Mouse (Mus musculus): ENCODE measurements around the gene Csta1.
A peak's percentile ranks its signal among the peaks of the same experiment; 100 is the strongest.

The Csta1 gene

DNA sequence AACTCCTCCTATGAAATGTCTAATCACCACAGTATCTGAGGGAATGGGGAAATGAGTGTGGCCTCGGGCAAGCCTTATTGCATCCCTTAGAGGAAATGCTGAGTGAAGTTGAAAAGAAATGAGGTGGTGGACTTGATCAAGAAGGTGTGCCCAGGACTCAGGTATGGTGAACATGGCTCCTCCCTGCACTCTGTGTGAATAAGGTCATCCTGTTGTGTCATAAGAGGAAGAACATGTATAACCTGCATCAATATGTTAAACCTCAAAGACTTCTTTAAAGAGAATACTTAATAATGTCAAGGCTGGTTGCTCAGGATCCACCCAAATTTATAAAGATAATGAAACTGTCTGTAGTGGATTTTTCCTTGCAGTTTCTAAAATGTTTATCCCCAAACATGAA lies at the start of gene Csta1:
Csta1 (minus strand) TSS at position 101 of the 400 bp plus-strand sequence.
- no peak for TF ChIP-seq GATA4 (IDR thresholded peaks at IDR 0.05; ENCODE audit: insufficient replicate concordance, low read length)

GRCm38 (mm10) chr16:36179910-36180309 lies 48.9 kb upstream of the Csta1 start:
- TF ChIP-seq GATA4 (IDR thresholded peaks at IDR 0.05; ENCODE audit: insufficient replicate concordance, low read length), result no peak

- TF ChIP-seq GATA4 (IDR thresholded peaks at IDR 0.05; ENCODE audit: insufficient replicate concordance, low read length), result no peak
Measured at GRCm38 (mm10) chr16:36176108-36176507, 45.1 kb upstream of the Csta1 start.

- no peak for TF ChIP-seq GATA4 (IDR thresholded peaks at IDR 0.05; ENCODE audit: insufficient replicate concordance, low read length)
Measured at GRCm38 (mm10) chr16:36156402-36156975, 25.4 kb upstream of the Csta1 start, which contains the start of gene Stfa2l1. Gene Stfa2l1, plus strand, starts transcription at chr16:36156811.

GRCm38 (mm10) chr16:36138201-36138600 lies 7.2 kb upstream of the Csta1 start:
- no peak for TF ChIP-seq GATA4 (IDR thresholded peaks at IDR 0.05; ENCODE audit: insufficient replicate concordance, low read length)

DNA sequence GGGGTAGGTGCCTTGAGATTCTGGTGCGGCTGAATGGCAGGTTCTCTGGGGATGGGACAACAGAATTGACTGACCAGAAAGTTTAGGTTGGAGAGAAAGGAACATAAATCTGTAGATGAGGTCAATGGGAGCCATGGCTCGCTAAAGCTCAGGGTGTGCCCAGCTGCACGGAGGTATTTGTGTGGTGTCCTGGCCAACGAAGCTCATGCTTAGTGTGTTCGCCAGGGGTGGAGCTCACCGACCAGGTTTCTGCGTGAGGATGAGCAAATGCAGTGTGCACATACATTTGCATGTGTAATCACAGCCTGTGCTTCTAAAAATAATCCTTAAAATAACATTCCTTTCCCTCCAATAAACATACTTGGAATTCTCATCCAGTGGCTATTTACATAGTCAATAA lies 2.9 kb downstream of the Csta1 start:
- TF ChIP-seq GATA4 (IDR thresholded peaks at IDR 0.05; ENCODE audit: insufficient replicate concordance, low read length), result no peak

DNA sequence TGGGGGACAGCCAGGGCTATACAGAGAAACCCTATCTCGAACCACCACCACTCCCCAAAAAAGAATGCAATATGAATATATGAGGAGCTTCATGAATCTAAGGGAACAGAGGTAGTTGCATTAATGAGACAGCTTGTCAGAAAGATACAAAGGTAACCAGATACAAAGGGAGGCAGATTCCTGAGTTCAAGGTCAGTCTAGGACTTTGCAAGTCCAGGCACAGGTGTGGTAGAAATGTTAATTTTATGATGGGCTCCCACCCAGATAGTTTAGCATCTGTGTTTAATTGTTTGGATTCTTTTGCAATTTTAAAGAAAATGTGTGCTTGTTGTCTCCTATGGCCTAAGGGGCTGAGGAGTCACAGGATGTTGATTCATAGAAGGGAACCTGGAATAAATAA lies 28.8 kb downstream of the Csta1 start:
- TF ChIP-seq GATA4 (IDR thresholded peaks at IDR 0.05; ENCODE audit: insufficient replicate concordance, low read length), result no peak

DNA sequence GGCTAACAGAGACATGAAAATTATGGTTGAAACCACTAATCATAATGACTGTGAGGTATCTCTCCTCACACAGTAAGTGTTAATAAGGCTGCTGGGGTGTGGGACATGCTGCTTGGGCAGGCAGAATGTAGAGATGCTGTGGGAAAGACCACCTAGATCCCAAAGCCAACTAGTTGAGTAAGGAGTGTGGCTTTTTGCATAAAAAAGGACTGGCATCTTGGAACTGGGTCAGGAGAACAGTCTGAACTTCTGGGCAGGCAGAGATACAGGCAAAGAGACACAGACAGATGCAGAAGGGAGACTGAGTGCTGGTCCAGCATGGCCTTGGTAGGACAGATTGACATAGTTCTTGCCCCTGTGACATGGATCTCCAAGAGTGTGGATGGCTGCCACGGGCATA lies 29.5 kb downstream of the Csta1 start:
- TF ChIP-seq GATA4 (IDR thresholded peaks at IDR 0.05; ENCODE audit: insufficient replicate concordance, low read length), result no peak

DNA sequence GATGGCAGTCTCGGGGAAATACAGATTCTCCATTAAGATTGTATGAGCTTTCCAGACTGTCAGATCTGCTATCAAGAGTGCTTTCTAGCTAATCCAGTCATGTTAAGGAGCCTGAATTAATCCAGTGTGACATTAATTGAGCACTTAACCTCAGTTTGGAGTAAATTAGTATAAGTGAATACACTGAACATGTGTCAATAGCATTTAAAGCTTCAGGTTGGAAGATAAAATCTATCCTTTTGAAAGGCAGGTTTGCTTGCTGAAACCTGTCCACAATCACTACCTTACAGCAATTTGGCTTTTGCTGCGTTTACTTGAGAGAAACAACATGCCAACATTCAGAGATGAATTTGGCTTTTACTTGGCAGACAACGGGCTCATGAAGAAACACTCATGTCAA lies 37.0 kb downstream of the Csta1 start:
- TF ChIP-seq GATA4 (IDR thresholded peaks at IDR 0.05; ENCODE audit: insufficient replicate concordance, low read length), result no peak

- no peak for TF ChIP-seq GATA4 (IDR thresholded peaks at IDR 0.05; ENCODE audit: insufficient replicate concordance, low read length)
Measured at GRCm38 (mm10) chr16:36090785-36091509, 40.1 kb downstream of the Csta1 start.

DNA sequence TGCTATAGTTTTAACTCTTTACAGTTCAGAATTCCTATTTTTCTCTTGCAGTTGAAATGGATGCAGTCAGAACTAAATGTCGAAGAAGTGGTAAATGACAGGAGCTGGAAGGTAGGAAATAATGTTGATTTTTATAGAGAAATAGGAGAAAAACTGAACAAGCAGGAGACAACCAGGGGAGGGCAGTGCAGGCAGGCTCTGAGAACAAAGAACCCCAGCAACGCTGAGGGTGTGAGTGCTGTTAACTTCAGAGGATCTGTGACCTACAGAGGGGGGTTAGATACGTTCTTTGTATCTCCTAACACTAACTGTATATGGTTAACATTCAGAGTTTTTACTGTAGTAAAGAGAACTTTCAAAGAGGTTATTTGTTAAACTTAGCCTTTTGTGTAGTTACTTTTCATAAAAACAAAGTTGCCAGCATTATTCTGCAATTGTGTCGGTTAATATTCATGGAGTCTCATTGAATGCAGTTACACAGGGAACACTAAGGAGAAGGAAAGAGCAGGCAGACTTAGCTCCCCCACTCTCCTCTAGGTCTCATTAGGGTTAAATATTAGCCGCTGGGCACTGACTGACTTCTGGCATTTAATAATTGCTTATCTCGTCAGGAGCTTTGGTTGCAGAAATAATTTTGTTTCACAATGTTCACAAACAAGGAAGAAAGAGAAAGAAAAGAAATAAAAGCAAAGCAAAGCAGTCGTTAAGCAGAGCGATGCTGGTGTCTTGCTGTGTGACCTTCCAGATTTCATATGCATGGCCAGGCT lies 41.0 kb downstream of the Csta1 start:
- TF ChIP-seq GATA4 (IDR thresholded peaks at IDR 0.05; ENCODE audit: insufficient replicate concordance, low read length), result peak; percentile 56; the same call in 1 of the 2 replicates

GRCm38 (mm10) chr16:36089065-36089464 lies 42.0 kb downstream of the Csta1 start:
- 0 out of 2 replicates have a peak, but pooled peaks have one; percentile 14 for TF ChIP-seq GATA4 (IDR thresholded peaks at IDR 0.05; ENCODE audit: insufficient replicate concordance, low read length)

- TF ChIP-seq GATA4 (IDR thresholded peaks at IDR 0.05; ENCODE audit: insufficient replicate concordance, low read length), result 0 out of 2 replicates have a peak, but pooled peaks have one; percentile 54
Measured at GRCm38 (mm10) chr16:36087846-36088245, 43.2 kb downstream of the Csta1 start.

- no peak for TF ChIP-seq GATA4 (IDR thresholded peaks at IDR 0.05; ENCODE audit: insufficient replicate concordance, low read length)
Measured at GRCm38 (mm10) chr16:36079916-36080315, 51.1 kb downstream of the Csta1 start.

DNA sequence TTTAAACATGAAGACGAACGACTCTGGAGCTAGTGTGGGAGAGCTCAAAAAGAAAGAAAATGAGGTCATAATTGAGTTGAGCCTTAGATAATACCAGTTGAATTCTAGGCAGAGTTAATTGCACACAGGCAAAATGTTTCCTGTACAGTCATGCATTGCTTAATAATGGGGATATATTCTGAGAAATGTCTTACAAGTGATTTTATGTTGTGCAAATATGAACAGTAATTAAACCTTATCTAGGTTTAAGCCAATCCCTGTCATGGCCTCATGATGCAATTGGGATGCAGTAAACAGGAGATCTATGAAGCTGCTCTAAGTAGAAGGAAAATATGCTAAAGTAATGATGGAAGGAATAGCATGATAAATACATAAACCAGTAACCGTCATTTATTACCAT lies 56.3 kb downstream of the Csta1 start:
- no peak for TF ChIP-seq GATA4 (IDR thresholded peaks at IDR 0.05; ENCODE audit: insufficient replicate concordance, low read length)

All from liver, adult (tissue).